Mouse (Mus musculus): ENCODE data around the gene Focad. TPM values are rescaled to one million over a fixed set of nuclear protein-coding genes. Genes with fewer than 3 reads are reported as not detected.

The Focad gene
- polyA plus RNA-seq (2012; rRNA removed; ENCODE audit: low replicate concordance) = 15.2 and 24.7 TPM in 2 replicates

DNA sequence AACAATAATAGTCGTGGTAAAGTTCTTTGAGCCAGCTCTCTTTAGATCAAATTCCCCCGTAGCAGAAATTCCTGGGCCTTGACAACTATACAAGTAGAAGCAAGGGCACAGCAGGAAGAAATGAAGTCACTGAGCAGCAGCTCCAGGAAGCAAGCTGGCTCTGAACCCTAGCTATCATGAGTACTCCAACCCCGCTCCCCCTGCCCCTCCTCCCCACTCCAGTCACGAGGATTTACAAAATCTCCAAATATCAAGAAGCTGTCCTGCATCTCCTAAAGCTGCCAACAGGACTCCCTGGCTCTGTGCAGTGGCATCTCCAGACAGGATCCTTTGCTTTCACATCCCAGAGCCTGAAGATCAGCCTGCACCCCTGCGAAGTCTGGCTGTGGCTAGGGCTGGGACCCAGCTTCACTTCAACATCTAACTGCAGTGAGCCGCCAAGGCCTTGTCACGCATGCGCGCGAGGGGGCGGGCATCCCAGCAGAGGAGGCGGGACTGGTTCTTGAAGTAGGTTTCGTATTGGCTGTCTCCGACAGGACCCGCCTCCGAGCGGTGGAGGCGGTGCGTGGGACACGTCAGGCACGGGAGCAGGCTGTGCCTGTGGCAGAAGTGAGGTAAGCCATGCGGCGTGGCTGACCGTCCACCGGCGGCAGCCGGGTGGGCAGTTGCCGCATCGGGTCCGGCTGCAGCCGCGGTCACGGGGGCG lies at the start of gene Focad:
TSS of gene Focad (plus strand) at position 568 of the 706 bp plus-strand sequence.

DNA sequence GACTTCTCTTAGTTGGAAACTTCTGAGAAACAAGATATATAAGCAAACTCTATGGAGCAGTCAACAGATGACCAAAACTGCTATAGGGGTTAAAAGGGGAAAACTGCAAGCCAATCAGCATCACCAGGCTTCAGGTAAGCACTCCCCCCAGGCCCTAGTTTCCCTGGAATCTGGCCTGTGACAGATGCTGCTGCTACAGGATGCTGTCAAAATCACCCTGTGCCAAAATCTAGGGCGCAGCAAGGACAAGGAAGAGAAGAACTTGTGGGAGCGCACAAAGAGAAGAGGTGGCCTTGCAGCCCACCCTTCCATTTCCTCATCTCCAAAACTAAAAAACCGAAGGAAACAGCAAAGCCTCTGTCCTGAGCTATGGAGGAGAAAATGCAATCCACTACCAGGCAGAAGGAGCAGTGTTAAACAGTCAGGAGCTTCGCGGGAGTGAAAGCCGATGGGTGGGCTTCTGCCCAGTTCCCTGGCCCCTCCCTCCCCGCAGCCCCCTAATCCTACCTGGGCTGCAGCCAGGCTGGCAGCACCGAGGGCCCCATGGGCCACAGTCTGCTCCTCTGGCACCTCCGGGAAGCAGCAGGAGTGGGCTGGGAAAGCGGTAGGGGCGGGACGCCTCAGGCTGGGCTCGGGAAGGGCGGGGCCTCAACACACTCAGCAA lies 344.0 kb downstream of the Focad start, which contains the start of gene Hacd4:
TSS of gene Hacd4 (minus strand) at position 603 of the 664 bp plus-strand sequence.

Other genes with a start within 250 kb of the Focad start
- gene Mllt3, start 61.3 kb upstream of the Focad start, polyA plus RNA-seq (2012; rRNA removed; ENCODE audit: low replicate concordance) = 3.6 and 10.0 TPM in 2 replicates